Mouse (Mus musculus) thymus, postnatal 36 days (tissue): ENCODE data around the gene Trim50.
"Not testable (repeated sequence)": the region's sequence is repeated elsewhere in the genome, so short reads cannot be mapped to it uniquely, and the experiment has no call there.

Experiments used
- DNase-seq, 2 experiments: peaks; one replicate each; pipeline ENCODE4 v3.0.0; 2022; ENCODE audit warnings: mixed read lengths in 2 of 2

Trim50 gene

DNA sequence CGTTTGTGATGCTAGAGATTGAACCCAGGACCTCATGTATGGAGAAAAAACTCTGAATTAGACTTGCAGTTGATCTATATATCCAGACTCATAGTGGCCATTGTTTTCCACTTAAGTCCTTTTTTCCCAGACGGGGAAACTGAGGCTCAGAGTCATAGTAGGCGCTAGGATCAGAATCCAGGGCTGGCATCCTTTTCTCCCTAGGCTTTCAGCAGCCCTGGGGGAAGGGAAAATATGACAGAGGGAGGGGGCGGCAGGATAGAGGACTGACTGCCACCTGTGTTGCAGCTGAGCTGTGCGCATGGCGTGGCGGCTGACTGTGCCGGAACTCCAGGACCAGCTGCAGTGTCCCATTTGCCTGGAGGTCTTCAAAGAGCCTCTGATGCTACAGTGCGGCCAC, at the start of gene Trim50:
Gene Trim50 (plus strand): TSS at position 301 of the 400 bp plus-strand sequence.
- no peak for DNase-seq

DNA sequence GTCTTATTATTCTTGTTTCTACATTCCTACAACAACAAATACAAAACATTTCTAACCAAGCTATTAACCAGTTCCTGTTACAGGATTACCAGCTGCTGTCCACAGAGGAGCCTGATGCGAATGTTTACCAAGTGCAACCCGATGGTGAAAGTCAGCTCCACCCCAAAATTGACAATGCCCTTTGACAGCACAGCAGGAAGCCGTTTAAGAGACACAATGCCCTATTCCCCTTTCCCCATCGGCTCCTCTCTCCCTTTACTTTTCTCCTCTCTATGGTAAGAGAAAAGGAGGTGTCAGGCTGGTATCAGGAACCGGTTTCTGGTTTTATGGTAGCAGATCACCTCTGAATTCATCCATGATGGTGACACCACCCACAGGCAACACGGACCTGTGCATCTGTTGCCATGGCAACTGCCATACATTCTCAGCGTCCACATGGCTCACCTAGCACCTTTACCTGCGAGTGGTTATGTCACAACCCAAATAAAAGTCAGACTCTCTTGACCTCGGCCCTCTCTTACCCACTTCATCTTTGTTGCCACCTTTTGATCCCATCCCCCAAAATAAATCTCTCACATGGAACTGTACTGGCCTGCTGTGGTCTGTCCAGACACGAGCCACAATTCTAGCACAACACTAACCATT, 46.7 kb upstream of the Trim50 start:
- DNase-seq, result no peak

DNA sequence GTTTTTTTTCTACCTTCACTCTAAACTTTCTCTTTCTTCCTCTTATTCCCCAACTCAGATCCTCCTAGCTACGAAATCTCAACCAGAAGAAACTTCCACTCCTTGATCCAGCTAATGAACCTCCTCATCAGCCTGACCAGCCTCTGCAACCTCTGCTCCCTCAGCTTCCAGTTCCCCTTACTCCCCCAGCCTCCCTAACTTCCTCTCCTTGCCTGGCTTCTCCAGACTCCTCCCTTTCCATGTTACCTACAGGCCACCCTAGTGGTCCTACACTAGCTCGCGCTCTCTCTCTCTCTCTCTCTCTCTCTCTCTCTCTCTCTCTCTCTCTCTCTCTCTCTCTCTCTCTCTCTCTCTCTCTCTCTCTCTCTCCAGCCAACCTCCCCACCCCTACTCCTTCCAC, 36.9 kb upstream of the Trim50 start:
- no peak for DNase-seq

DNA sequence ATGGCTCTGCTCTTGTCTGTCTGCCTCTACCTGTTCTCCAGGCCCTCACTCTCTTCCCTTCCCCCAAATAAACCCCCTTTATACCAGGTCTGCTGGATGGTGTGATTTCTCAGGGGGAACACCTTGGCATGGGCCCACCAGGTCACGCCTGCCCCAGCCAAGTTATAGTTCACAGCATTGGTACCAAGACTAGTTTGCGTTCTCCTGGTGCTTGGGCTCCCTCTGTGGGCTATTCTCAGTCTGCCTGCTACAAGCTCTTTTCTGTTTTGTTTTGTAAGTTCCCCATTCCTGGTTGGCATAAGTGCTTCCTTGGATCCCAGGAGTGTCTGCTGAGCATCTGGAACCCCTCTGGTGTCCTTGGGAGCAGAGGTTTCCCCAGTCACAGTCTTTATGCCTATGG, 33.2 kb upstream of the Trim50 start:
- DNase-seq, result no peak

DNA sequence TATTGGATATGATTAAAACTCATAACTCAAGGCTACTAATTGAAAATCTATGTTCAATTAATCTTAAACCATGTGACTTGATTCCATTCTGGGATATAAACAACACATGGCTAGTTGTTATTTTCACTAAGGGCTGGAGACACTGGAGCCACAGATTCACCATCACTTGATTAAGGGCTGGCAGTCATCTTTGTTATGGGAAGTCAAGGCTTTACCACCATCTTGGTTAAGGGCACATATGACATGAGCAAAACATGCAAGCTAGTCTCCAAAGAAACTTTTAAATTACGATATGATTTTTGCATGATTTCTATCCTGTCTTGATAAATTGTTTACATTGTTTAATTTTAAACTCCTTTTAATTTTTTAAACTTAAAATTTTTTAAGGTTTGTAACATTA, 30.9 kb upstream of the Trim50 start:
- no peak for DNase-seq

DNA sequence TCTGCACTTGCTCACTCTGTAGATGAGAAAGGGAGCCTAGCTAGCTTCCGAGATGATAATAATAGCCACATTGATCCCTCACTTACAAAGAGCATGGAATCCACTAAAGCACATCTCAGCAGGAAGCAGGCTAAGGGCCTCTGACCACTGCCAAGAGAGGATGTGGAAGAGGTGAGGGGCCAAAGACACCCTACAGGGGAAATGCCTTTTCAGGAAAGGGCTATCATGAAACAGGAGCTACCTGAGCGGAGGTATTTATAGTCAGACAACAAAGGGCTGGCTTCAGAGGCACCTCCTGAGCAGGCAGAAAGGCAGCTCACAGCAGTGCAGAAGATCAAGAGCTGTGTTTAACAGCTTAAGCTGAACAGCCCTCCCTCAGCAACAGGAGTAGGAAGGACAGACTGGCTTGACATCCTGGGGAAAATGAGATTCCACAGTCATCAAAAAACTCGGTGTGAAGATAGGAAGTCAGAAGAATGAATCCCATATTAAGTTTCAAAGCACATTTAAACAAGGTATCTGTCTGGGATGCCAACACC, 26.9 kb upstream of the Trim50 start:
- DNase-seq, result no peak

DNA sequence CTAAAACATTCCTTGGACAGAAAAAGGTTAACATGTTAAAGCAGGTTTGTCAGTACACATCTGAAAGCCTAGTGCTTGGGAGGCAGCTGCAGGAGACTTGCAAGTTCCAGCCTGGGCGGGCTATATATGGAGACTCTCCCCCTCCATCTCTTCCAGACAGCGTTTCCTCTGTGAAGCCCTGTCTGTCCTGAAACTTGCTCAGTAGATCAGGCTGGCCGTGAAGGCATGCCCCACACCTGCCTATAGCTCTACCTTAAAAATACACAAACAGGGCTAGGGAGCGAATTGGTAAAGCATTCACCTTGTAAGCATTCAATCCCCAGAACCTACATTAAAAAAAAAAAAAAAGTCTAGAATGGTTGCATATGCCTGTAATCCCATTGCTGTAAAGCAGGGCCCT, 23.6 kb upstream of the Trim50 start:
- DNase-seq, result no peak

DNA sequence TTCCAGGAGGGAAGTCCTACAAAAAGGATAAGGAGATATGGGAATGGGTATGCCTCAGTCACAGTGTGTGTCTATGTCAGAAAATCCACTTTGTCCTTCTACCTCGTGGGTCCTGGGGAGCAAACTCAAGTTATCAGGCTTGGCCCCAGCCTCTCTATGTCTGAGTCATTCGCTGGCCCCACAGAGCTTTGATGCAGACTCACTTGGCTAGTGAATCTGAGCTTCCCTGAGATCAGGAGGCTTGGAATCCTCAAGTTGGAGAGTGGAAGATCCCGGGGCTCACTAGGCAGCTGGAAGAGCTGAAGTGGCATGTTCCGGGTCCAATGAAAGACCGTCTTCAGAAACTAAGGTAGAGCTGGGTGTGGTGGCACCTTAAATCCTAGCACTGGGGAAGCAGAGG, 22.9 kb upstream of the Trim50 start:
- DNase-seq, result no peak

DNA sequence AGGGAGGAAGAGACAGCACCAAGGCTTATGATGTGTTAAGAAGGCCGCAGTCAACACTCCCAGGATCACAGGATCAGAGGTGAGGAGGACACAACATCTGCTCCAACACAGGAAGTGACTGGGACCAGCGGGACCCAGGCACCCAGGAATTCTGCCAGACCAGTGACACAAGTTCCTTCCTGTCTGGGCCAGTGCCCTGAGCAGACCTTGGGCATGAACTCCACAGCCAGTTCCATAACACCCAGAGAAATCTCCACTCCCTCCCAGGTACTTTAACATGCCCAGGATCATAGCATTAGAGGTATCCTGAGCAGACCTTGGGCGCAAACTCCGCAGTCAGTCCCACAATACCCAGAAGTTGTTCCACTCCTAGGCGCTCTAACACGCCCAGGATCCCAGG, 21.9 kb upstream of the Trim50 start:
- DNase-seq, result no peak

DNA sequence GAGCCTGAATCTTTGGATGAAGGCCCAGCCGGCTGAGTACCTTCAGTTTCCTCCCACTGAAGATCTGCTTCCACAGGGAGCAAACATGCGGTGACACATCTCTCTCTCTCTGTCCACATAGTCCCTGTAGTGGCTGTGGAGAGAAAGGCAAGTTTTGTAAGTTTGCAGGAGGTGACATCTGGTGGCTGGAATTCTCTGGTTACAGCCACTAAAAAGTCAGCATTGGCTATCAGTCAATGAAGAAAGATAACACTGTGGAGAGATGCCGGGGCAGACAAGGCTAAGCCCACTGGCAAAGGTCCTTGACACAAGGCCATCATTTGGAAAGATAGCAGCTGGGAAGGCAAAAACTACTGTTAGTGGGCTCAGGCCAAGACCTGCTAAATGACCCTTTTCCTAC, 15.5 kb upstream of the Trim50 start:
- DNase-seq, result no peak

DNA sequence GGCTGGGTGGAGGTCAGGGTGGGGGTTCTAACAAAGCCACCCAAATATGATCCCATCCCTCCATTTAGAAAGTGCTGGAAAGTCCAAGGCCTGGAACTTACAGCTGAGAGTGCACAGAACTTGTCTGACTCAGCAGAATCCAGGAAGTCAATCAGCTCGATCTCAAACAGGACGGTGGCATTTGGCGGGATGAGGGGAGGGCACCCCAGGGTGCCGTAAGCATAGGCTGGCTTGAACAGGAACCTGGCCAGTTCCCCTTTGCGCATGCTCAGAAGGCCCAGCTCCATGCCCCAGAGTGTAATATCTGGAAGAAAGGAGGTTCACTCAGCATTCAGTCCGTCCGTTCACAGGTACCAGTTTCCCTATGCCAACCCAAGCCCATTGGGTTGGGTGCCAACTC, 7.1 kb upstream of the Trim50 start:
- DNase-seq, result no peak

DNA sequence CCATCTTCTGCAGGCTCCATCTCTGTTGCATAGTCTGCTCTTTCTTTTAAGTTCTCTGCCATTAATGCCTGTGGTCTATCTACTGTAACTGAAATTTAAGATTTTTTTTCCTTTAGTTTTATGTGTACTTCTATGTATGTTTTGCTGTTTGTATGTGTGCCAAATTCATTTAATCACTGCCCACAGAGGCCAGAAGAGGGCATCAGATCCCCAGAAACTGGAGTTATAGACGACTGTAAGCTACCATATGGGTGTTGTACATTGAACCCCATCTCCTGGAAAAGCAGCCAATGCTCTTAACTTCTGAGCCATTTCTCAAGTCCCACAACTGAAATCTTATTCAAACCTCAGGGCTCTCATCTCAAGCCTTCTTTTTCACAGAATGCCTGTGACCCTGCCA, 6.7 kb upstream of the Trim50 start:
- no peak for DNase-seq

DNA sequence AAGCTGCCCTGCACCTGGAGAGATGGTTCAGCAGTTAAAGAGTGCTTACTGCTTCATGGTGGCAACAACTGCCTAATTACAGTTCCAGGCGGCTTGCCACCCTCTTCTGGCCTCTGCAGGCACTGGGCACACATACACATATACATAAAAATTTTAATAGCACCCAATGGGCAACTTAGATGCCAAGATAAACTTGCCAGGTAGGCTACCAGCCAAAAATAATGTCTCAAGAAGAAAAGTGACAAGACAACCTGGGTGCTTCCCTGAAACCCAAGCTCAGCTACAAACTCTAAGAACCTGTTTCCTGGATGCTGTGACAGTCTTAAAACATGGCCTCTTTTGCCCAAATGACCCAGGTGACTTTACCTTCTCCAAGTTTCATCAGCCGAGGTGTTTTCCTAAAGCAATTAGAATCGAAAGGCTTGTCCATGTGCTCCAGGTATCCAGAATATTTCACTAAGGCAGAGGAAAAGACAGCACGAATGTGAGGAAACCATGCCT, 5.5 kb upstream of the Trim50 start:
- no peak for DNase-seq

DNA sequence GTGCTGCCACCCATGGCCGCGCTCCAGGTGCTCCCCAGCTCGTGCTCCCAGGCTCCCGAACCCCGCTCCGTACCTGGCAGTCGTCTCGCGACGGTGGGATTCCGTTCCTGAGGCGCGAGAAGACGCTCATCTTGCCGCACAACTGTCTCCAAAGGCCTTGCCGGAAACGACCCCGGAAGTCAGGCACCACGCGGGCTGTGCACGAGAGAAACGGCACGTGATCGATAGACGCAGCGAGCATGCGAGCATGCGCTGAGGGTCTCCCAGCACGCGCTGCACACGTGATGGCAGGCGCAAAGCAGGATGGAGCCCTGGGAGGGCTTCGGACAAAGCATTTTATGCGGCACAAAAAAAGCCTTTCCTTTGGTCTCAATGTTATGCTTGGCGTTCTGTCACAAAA, 3.2 kb upstream of the Trim50 start, which contains the start of gene Fkbp6:
Gene Fkbp6 (minus strand): TSS at position 183 of the 400 bp plus-strand sequence.
- DNase-seq, result no peak

DNA sequence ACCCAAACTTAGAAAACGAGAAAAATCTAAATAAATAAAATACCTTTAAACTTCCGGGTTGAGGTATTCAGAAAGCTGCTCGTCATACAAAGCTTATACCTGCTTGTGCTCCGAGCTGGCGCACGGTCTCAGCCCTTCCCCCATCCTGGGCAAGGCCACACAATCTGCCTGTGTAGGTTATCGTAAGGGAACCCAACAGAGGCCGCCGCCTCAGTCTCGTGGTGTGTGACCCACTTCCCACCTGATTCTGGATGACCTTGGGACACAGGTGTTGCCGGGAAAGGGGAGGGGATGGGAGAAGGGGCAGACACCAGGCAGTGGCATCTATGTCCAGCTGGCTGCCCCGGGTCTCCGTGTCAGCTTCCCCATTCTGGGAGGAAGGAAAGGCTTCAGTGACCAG, 1.5 kb upstream of the Trim50 start:
- DNase-seq, result no peak

DNA sequence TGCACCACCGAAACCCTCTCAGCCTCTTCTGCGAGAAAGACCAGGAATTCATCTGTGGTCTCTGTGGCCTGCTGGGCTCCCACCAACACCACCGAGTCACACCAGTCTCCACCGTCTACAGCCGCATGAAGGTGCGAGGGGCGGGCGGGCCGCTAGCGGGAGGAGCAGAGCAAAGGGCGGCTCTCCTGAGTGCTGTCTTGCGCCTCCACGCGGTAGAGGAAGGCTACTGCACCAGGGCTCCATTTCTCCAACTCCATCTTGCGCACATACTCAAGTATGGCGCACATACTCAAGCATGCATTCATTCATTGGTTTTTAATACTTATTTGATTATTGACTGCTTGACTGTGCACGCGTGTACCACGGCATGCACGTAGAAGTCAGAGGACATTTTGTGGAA, 469 bp downstream of the Trim50 start:
- DNase-seq, result no peak

DNA sequence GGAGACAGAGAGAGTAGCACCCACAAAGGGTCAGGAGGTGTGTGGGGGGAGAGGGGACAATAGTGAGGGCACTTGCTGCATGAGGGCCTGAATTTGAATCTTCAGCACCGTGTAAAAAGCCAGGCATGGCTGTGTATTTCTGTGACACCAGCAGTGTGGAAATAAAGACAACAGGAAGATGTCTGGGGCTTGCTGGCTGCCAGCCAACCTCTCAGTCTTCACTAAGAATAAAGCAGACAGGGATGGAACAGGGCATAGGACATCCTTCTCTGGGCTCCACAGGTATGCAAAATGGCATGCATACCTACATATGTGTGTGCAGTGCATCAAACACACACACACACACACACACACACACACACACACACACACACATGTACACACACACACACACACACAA, 3.0 kb downstream of the Trim50 start:
- no peak for DNase-seq

DNA sequence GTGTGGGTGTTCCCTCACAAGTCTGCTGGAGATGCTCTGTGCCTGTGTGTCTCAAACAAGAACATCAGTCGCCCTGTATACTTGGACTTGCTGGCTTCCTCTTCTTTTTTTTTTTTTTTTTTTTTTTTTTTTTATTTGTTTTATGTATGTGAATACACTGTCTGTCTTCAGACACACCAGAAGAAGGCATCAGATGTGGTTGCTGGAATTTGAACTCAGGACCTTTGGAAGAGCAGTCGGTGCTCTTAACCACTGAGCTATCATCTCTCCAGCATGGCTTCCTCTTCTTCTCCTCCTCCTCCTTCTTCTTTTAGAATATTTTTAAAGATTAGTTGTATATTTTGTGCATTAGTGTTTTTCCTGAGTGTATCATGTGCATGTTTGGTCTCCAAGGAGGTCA, 4.5 kb downstream of the Trim50 start:
- DNase-seq, result no peak

DNA sequence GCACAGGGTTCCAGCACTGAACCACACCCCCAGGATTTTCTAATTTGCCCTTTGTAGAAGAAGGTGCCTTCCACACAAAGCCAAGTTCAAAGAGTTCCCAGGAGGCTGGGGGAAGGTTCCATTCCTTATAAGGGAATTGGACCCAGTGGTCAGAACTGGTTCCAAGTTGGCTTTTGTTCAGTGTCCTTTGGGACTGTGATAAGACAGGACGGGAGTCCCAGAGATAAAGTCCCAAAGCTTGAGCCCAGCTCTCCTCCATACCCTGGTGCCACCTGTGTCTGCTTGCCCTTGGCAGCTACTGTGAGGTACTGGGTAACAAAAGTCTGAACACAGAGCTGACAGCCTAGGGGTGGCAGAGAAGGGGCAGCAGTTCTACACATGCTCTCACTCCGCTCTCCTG, 6.7 kb downstream of the Trim50 start:
- no peak for DNase-seq

DNA sequence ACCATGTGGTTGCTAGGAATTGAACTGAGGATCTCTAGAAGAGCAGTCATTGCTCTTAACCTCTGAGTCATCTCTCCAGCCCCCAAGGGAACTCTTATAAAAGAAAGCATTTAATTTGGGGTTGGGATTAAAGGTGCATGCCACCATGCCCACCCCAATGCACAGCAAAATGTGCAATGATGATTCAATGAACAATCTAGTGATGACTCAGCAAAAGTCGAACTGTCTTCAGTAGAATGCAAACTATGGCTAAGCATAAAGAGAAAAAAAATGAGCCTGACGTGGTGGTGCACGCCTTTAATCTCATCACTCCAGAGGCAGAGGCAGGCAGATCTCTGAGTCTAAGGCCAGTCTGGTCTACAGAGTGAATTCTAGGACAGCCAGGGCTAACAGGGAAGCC, 9.5 kb downstream of the Trim50 start:
- no peak for DNase-seq

DNA sequence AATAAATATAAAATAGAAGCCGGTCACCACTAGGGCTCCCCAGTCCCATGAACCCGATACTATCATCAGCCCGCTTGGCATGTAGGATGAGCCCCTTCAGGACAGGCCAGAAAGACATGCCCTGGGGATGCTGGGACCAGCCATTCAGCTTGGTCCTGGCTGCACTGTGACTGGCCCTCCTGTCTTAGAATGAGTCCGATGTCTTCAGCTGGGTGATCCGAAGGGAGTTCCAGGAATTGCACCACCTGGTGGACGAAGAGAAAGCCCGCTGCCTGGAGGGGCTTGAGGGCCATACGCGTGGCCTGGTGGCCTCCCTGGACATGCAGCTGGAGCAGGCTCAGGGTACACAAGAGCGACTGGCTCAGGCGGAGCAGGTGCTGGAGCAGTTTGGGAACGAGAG, 10.4 kb downstream of the Trim50 start:
- DNase-seq, result no peak

DNA sequence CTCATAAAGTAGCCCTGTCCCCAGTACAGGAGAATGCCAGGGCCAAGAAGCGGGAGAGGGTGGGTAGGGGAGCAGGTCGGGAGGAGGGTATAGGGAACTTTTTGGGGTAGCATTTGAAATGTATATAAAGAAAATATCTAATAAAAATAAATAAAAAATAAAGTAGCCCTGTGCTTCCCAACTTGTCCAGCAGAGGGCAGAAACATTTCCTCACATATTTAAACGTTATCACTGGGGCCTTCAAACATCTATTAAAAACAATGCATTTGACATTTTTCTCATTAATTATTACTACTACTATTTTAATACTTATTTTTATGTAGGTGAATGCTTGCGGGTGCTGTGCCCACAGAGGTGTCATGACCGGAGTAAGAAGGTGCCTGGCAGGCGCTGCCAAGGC, 14.7 kb downstream of the Trim50 start:
- DNase-seq, result no peak

DNA sequence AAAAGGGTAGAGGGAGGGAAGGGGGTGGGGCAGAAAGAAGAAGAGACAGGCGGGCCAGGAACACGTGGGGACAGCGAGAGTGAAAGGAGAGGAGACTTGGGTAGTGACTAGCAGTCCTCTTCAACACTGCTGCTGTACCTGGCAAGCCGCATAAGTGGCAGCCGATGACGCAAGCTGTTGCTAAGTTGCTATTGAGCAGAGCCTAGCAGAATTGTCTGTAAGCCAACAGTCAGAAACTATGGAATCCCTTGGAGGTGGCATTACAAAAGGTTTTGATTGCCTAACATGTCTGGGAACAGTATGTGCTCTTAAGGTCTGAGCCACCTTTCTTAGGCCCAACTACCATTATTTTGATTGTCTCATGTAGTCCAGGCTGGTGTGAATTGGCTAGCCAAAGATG, 15.2 kb downstream of the Trim50 start:
- no peak for DNase-seq

DNA sequence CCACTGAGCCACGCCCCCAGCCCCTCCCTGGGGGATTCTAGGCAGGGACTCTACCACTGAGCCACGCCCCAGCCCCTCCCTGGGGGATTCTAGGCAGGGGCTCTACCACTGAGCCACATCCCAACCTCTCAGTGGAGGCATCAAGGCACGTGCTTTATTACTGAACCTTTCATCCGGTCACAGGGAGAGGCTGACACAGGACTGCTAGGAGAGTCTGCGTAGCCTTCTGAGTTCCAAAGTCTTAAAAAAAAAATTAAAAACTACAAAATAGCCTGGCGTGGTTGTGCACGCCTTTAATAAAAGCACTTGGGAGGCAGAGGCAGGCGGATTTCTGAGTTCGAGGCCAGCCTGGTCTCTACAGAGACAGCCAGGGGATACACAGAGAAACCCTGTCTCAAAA, 16.1 kb downstream of the Trim50 start:
- DNase-seq, result not testable (repeated sequence)
